Mouse (Mus musculus) intestine, embryonic 14.5 days (tissue): ENCODE data around the gene Cnst. TPM values are rescaled to one million over a fixed set of nuclear protein-coding genes. Genes with fewer than 3 reads are reported as not detected.

Source experiments
- ATAC-seq: fragments of 200-750 bp; cut with Nextera tagmentation; replicated peaks from 2 replicates; pipeline ENCODE4 v1.8.0; 2017; ENCODE audit warnings: low read depth, moderate number of reproducible peaks, moderate TSS enrichment, moderate library complexity; ENCODE audit not compliant: low FRiP score, low TSS enrichment
- DNase-seq: peaks from one replicate; pipeline ENCODE4 v3.0.0-alpha.2; 2018; ENCODE audit warnings: low spot score
- H3K27ac ChIP-seq: fragments of 300-500 bp; sonication (generic); 2 replicates; pipeline ENCODE4 v1.5.1; 2014; ENCODE audit warnings: low read depth, mild to moderate bottlenecking, control low read depth
- H3K27me3 ChIP-seq: fragments of 300-500 bp; sonication (generic); replicated peaks from 2 replicates; pipeline ENCODE4 v1.6.1; 2014; ENCODE audit warnings: low read length, control low read depth; ENCODE audit not compliant: control insufficient read depth, insufficient read depth
- H3K36me3 ChIP-seq: fragments of 300-500 bp; sonication (generic); 2 replicates; pipeline ENCODE4 v1.6.1; 2014; ENCODE audit warnings: low read length, control low read depth; ENCODE audit not compliant: control insufficient read depth, insufficient read depth
- H3K4me1 ChIP-seq: fragments of 300-500 bp; sonication (generic); replicated peaks from 2 replicates; pipeline ENCODE4 v1.6.1; 2014; ENCODE audit warnings: low read length, control low read depth, mixed read lengths; ENCODE audit not compliant: control insufficient read depth, insufficient read depth
- H3K4me2 ChIP-seq: fragments of 300-500 bp; sonication (generic); 2 replicates; pipeline ENCODE4 v1.6.1; 2014; ENCODE audit warnings: low read length
- H3K4me3 ChIP-seq: fragments of 300-500 bp; sonication (generic); 2 replicates; pipeline ENCODE4 v1.5.1; 2014; ENCODE audit warnings: low read depth, low read length, control low read depth, mixed read lengths
- H3K9ac ChIP-seq: fragments of 300-500 bp; sonication (generic); 2 replicates; pipeline ENCODE4 v1.6.1; 2014; ENCODE audit warnings: mild to moderate bottlenecking, low read length
- H3K9me3 ChIP-seq: fragments of 300-500 bp; sonication (generic); 2 replicates; pipeline ENCODE4 v1.6.1; 2016; ENCODE audit warnings: low read length, control low read depth; ENCODE audit not compliant: control insufficient read depth
- WGBS: fragments of 180-500 bp; shearing (Covaris S2); extraction: QIAGEN DNeasy Blood & Tissue Kit; methylation state at CpG from one replicate; pipeline ENCODE4 v1.1.7; 2014; 5-methylcytosine and 5-hydroxymethylcytosine counted together
- polyA plus RNA-seq: library from polyadenylated mRNA; unstranded; fragments of >200 nt; fragmentation: Nextera tagmentation; extraction: Ambion mirVana; gene quantifications from 2 replicates; pipeline ENCODE4 v1.2.1, GENCODE M21; 2014

The Cnst gene
- polyA plus RNA-seq, 1 experiment from 2014 or later = 12.1 TPM

- H3K27me3 ChIP-seq = no peaks in the 10 kb centered on the region
- H3K9ac ChIP-seq = no peak overlapping the region
- no peaks in the 10 kb centered on the region for H3K9me3 ChIP-seq
- WGBS = 81% methylated on average over 12 of the region's 12 CpGs
- H3K36me3 ChIP-seq = peaks cover 6% of the 10 kb centered on the region; the same call in 1 of the 2 replicates
- no peak for DNase-seq
- no peak overlapping the region for H3K4me2 ChIP-seq
- H3K27ac ChIP-seq = no peak overlapping the region
- peaks cover 4% of the 10 kb centered on the region for H3K4me1 ChIP-seq
- no peak overlapping the region for H3K4me3 ChIP-seq
- no peak for ATAC-seq
Observed at GRCm38 (mm10) chr1:179591639-179592038, 45.5 kb downstream of the Cnst start.

- no peaks in the 10 kb centered on the region for H3K9me3 ChIP-seq
- H3K36me3 ChIP-seq = peaks cover 6% of the 10 kb centered on the region; the same call in 1 of the 2 replicates
- H3K4me3 ChIP-seq = no peak overlapping the region
- ATAC-seq (no peak), DNase-seq (no peak)
- H3K27ac ChIP-seq = no peak overlapping the region
- H3K9ac ChIP-seq = no peak overlapping the region
- no peaks in the 10 kb centered on the region for H3K27me3 ChIP-seq
- H3K4me1 ChIP-seq = no peaks in the 10 kb centered on the region
- 94% methylated on average over 2 of the region's 2 CpGs for WGBS
- H3K4me2 ChIP-seq = no peak overlapping the region
Observed at GRCm38 (mm10) chr1:179592143-179592542, 46.0 kb downstream of the Cnst start.

GRCm38 (mm10) chr1:179592972-179593371 is 46.8 kb downstream of the Cnst start:
- peaks cover 6% of the 10 kb centered on the region; the same call in 1 of the 2 replicates for H3K36me3 ChIP-seq
- 79% methylated on average over 7 of the region's 7 CpGs for WGBS
- ATAC-seq = no peak

GRCm38 (mm10) chr1:179598386-179598785 is 52.2 kb downstream of the Cnst start:
- no peak overlapping the region for H3K4me2 ChIP-seq
- WGBS = 90% methylated on average over 6 of the region's 6 CpGs
- H3K9ac ChIP-seq = no peak overlapping the region
- H3K9me3 ChIP-seq = no peaks in the 10 kb centered on the region
- no peaks in the 10 kb centered on the region for H3K27me3 ChIP-seq
- ATAC-seq (no peak), DNase-seq (no peak)
- H3K4me1 ChIP-seq = no peaks in the 10 kb centered on the region
- H3K4me3 ChIP-seq = no peak overlapping the region
- no peak overlapping the region for H3K27ac ChIP-seq
- 0 out of 2 replicates have a peak, but pooled peaks cover under 1% of the 10 kb centered on the region for H3K36me3 ChIP-seq

More at GRCm38 (mm10) chr1:179592972-179593371, 46.8 kb downstream of the Cnst start:
- no peak for DNase-seq
- no peak overlapping the region for H3K4me3 ChIP-seq
- no peak overlapping the region for H3K27ac ChIP-seq
- H3K4me1 ChIP-seq = no peaks in the 10 kb centered on the region
- no peak overlapping the region for H3K9ac ChIP-seq
- no peaks in the 10 kb centered on the region for H3K27me3 ChIP-seq
- no peak overlapping the region for H3K4me2 ChIP-seq
- no peaks in the 10 kb centered on the region for H3K9me3 ChIP-seq

GRCm38 (mm10) chr1:179604526-179604925 is 58.4 kb downstream of the Cnst start:
- ATAC-seq (no peak), DNase-seq (no peak)
- H3K36me3 ChIP-seq = no peaks in the 10 kb centered on the region
- no peak overlapping the region for H3K4me2 ChIP-seq
- H3K9ac ChIP-seq = no peak overlapping the region
- no peaks in the 10 kb centered on the region for H3K4me1 ChIP-seq
- 62% methylated on average over 3 of the region's 3 CpGs for WGBS
- H3K27me3 ChIP-seq = no peaks in the 10 kb centered on the region
- H3K4me3 ChIP-seq = no peak overlapping the region
- H3K9me3 ChIP-seq = no peaks in the 10 kb centered on the region
- no peak overlapping the region for H3K27ac ChIP-seq

- H3K36me3 ChIP-seq = no peaks in the 10 kb centered on the region; the same call in 1 of the 2 replicates
- no peaks in the 10 kb centered on the region for H3K9me3 ChIP-seq
- ATAC-seq = no peak
- H3K27ac ChIP-seq = no peak overlapping the region
- no peaks in the 10 kb centered on the region for H3K4me1 ChIP-seq
- H3K4me2 ChIP-seq = no peak overlapping the region
- WGBS = 68% methylated on average over 9 of the region's 9 CpGs
- no peaks in the 10 kb centered on the region for H3K27me3 ChIP-seq
- no peak overlapping the region for H3K9ac ChIP-seq
- H3K4me3 ChIP-seq = no peak overlapping the region
- DNase-seq = no peak
Observed at GRCm38 (mm10) chr1:179606004-179606723, 60.0 kb downstream of the Cnst start.

GRCm38 (mm10) chr1:179608521-179608920 is 62.4 kb downstream of the Cnst start:
- Histone ChIP-seq H3K27me3 (no peaks in the 10 kb centered on the region), H3K9me3 (no peaks in the 10 kb centered on the region), H3K4me3 (no peak overlapping the region), H3K4me2 (no peak overlapping the region), H3K27ac (no peak overlapping the region), H3K36me3 (no peaks in the 10 kb centered on the region; the same call in 1 of the 2 replicates), H3K9ac (no peak overlapping the region), H3K4me1 (no peaks in the 10 kb centered on the region)
- DNase-seq (no peak), ATAC-seq (no peak)
- WGBS = 86% methylated on average over 8 of the region's 8 CpGs

GRCm38 (mm10) chr1:179609724-179610505 is 63.7 kb downstream of the Cnst start:
- WGBS = 61% methylated on average over 26 of the region's 26 CpGs
- no peak overlapping the region for H3K4me2 ChIP-seq
- H3K27ac ChIP-seq = no peak overlapping the region
- H3K9me3 ChIP-seq = no peaks in the 10 kb centered on the region
- H3K27me3 ChIP-seq = no peaks in the 10 kb centered on the region
- H3K4me3 ChIP-seq = no peak overlapping the region
- DNase-seq (no peak), ATAC-seq (no peak)
- no peaks in the 10 kb centered on the region for H3K4me1 ChIP-seq
- no peak overlapping the region for H3K9ac ChIP-seq
- H3K36me3 ChIP-seq = no peaks in the 10 kb centered on the region; the same call in 1 of the 2 replicates
